Mouse (Mus musculus) cerebellum, postnatal 10 days (tissue): ENCODE results near the gene Stk10.

Experiments used
- DNase-seq, 2 experiments: peaks; one replicate each; pipeline ENCODE4 v3.0.0; 2021; ENCODE audit warnings: mixed read lengths in 2 of 2

Gene Stk10

GRCm38 (mm10) chr11:32527006-32527405, 6.1 kb upstream of the Stk10 start:
- no peak for DNase-seq

- DNase-seq = no peak
Observed at GRCm38 (mm10) chr11:32530151-32530550, 3.0 kb upstream of the Stk10 start.

GRCm38 (mm10) chr11:32531871-32532764, 987 bp upstream of the Stk10 start, which contains the start of gene Efcab9:
Gene Efcab9, minus strand, starts transcription at chr11:32532081.
- DNase-seq = peak in 1 of 2 experiments; percentile 26

GRCm38 (mm10) chr11:32533482-32534261, 567 bp downstream of the Stk10 start:
- peak; percentile 36 to 40 for DNase-seq

DNA sequence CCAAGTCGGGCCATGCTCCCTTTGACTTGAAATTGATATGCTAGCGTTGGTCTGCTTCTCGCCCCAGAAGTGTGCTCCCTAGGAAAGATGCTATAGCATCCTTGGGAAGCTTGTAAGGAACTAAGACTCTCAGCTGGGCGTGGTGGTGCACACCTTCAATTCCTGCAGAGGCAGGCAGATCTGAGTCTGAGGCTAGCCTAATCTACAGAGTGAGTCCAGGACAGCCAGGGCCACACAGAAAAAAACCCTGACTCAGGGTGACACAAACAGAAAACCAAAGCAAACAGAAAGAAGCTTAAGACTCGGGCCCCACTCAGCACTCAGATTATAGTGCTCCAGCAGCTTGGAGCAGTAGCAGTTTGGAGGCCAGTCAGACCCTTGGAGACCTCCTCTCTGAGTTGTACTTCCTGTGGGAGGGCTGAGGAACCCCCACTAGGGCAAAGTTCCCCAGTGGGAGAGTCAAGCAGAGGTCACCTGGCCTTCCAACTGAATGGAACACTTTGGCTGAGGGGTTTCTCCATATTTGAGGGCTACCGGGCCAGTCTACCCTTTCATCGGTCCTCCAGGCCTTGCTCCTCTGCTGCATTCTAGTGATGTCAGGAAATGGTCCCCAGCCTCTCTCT, 1.5 kb downstream of the Stk10 start:
- no peak for DNase-seq

GRCm38 (mm10) chr11:32535646-32536045, 2.5 kb downstream of the Stk10 start:
- no peak for DNase-seq

DNA sequence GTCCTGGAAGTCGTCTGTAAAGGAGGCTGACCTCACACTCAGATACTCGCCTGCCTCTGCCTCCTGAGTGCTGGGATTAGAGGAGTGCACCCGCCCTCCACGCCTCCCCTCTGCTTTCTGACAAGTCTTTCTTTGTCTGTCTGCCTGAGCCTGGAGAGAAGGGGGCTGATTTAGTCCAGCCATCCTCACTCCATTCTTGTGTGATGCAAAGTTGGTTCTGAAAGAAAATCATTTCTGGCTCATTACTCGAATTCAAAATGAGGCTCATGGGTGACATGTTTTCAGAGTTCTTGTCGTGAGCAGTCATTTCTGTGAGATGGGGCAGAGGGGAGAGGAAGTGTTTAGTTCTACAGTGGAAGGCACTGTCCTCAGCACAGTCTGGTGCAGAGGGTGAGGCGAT, 3.8 kb downstream of the Stk10 start:
- DNase-seq = no peak

DNA sequence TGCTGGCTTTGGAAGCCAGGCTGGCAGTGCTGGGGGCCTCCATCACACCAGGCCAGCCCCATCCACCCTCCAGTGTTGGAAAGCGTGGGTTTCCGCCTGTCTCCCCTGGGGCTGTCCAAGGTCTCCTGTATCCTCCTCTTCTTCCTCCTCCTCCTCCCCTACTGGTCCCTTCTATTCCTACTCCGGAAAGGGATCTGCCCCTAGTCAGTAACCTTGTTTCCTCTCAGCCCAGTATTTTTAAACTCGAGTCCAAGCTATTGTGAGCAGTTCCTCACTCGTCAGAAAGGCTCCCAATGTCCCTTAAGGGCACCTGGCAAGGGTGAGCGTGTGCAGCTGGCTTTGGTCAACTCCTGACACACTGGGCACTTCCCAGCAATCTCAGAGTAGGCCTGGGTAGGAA, 5.3 kb downstream of the Stk10 start:
- DNase-seq = no peak

- DNase-seq = no peak
Observed at GRCm38 (mm10) chr11:32538846-32539245, 5.7 kb downstream of the Stk10 start.

DNA sequence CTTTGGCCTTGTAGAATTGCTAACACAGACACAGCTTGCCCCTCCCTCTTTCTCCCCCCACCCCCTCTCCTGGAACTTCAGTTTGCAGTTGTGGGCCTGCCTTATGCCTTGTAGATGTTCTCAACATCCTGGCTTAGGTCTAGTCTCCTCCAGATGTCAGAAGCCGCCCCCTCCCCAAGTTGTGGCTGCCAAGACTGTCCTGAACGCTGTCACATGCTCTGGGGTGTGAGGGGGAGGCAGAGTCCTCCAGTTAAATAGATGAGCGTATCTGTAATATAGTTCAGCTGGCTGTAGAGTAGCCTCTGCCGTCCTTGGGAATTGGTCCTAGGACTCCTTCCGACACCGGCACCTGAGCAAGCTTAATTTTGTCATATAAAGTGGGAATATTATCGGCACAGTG, 6.6 kb downstream of the Stk10 start:
- no peak for DNase-seq

DNA sequence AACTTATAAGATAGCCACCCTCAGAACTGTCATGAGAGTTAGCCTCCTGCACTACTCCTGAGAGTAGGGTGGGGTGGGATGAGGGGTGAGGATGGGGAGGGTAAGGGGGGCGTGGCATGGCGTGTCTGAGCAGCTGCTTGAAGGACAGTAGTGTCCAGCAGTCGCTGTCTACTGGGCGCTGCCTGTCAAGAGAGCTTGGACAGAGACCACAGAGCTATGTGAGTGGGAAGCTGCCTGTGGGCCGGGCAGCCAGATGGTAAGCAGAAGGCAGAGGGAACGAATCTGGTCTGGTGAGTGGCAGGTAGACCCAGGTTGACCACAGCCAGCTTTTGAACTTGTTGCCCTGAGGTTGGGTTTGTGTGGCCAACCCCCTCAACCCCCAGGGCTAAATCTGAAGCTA, 7.4 kb downstream of the Stk10 start:
- DNase-seq = no peak

DNA sequence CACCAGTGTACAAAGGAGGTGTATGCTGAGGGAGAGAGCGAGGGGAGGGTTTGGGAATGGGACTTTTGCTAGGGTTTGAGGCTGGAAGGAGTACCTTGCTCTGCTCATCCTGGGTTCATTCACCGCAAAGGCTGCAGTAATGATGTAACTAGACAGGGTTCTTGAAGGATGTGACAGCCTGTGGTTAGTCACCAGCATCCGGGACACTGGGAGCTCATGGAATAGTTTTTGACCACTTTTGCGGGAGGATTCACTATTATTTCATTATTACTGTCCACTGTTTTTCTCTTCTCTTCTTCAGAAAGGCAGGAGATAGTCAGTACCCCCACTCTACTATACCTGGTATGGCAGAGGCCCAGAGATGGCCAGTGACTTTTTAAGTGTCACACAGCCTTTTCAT, 9.1 kb downstream of the Stk10 start:
- DNase-seq = no peak

DNA sequence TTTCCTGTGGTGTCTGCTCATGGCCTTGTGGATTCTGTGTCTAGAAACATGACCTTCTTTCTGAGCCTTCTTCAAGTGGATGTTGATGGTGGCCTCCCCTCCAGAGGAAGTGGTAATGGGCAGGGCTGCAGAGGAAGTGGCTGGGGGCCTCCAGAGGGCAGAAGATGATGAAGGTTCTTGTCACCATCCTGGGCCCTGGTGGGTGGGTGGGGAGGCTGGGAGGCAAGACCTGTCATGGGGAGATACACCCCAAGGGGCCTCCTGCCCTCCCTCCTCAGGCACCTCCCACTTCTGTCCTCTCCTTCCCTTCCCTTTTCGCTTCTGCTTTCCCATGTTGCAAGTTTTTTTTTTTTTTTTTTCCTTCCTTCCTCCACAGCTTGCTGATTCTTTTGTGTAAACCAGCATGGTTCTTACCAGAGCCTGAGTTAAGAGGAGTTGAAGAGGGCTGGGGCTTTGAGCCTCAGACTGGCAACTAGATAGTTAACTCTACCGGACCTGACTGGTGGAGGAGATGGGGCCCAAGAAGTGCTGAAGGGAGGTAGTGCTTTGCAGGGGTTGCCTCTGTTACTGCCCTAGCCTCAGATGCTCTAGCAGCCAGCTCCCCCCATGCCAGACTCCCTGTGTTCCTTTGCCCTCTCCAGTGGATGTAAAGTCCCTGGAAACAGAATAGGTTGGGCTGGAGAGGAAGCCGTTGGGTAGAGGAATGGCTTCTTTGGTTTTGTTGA, 9.7 kb downstream of the Stk10 start:
- no peak for DNase-seq

DNA sequence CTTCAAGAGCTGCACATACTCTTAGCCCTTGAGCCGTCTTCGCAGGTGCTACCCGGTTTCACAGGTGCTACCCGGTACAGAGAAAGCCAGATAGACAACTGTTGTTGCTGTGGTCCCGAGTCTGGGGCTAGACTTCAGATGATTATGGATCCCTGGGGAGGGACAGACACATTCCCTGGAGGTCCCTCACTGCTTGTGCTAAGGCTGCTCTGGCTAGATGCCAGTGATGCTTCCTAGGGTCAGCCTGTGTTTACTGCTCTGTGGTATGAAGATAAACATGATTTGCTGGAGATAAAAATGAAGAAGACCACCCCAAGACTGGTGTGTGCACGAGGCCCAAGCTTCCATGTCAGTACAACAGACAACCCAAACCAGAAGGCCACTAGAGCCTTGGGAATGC, 10.9 kb downstream of the Stk10 start:
- no peak for DNase-seq

DNA sequence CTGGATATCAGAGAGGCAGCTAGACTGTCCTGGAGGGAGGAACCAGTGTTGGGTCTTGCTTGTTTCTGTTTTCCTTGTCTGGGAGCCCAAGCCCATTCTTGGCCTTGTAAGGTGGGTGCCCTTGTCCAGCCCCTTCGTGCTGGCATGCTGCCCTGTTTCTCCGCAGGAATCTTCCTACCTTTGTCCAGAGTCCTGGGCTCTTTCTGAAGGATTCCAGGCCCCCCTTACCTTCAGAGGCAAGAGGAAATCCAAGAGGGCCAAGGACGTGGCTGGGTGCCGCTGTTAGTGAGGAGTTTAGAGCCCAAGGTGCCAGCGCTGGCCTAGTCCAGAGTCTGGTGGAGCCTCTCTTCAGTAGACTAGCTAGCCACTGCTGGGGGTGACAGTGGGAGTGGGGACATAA, 11.4 kb downstream of the Stk10 start:
- DNase-seq = peak in 1 of 2 experiments; percentile 37

DNA sequence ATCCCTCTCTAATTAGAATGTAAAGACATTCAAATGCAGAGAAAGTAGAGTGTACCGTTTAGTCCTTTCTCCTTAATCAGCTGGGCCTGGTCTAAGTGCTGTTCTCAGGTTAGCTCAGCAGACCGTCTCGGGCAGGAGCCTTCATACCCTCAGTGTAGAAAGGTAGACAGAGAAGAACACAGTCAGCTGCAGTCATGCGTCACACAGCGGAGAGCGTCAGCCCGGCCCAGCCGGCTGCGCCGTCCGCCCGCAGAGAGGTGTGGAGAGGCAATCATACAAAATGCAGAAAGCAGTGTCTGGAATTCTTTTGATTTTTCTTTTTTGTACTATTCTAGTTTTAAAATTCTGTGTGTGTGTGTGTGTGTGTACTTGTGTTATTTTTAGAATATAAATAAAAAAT, 12.5 kb downstream of the Stk10 start:
- no peak for DNase-seq

- peak; percentile 83 to 92 for DNase-seq
Observed at GRCm38 (mm10) chr11:32546483-32546882, 13.4 kb downstream of the Stk10 start.

DNA sequence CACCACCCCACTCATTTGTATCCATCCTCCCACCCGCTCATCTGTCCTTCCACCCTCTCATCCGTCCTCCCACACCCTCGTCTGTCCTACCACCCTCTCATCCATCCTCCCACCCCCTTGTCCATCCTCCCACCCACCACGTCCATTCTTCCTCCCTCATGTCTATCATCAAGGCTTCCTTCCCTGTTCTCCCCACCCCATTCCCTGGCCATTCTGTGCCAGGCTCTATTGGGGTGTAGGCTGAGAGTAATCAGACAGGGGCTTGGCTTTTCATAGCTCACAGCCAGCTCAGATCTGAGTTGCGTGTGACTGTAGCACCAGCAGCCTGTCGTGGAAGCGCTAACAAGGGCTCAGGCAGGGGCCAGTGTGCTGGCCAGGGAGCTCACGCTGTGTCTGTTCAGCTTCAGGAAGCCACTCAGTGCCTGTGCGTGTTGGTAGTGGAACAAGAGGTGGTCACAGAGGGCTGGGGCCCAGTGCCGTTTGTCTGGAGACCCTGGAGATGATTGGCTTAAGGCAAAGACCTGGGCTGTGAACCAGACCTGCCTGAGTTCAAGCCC, 14.4 kb downstream of the Stk10 start:
- no peak for DNase-seq

- DNase-seq = no peak
Observed at GRCm38 (mm10) chr11:32548240-32548639, 15.1 kb downstream of the Stk10 start.

GRCm38 (mm10) chr11:32549236-32549635, 16.1 kb downstream of the Stk10 start:
- DNase-seq = peak; percentile 62 to 65

DNA sequence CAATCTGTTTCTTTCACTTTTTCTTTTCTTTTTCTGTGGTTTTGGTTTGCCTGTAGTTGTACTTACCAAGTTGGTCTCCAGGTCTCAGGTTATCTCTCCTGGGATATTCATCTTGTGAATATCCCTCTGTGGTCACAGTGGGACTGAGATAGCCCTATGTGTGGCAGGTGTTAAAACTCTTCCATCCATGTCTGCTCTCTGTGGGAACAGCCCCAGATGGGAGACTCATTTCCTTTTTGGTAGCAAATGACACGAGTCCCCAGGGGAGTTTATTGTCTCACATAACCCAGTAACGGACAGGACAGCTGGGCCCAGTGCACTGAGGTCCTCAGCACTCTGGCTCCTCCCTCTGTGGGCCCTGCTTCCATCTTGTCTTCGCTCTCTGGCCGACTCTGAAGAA, 17.0 kb downstream of the Stk10 start:
- DNase-seq = no peak

DNA sequence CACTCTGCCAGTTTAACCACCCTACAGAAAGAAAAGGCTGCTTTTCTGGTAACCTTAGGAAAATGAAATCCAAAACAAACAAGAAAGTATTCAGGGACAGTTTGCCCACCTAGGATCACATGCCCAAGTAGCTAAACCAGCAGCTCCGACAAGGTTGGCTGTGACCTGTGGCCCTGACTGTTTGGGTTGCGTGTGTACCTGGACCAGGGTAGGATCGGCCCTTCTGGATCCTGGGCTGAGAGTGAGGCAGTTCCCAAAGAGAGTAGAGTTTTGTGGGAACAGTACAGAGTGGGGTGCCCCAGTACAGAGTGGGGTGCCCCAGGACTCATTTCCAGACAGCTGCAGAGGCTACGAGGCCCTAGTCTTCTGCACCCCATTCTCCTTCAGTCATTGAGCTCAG, 18.0 kb downstream of the Stk10 start:
- no peak for DNase-seq
